Mouse (Mus musculus): ENCODE measurements around the gene Sec24a. TPM values are rescaled to one million over a fixed set of nuclear protein-coding genes. Genes with fewer than 3 reads are reported as not detected.
A peak's percentile ranks its signal among the peaks of the same experiment; 100 is the strongest.
"Not testable (repeated sequence)": the region's sequence is repeated elsewhere in the genome, so short reads cannot be mapped to it uniquely, and the experiment has no call there.

The Sec24a gene
- polyA plus RNA-seq, 1 experiment from 2014 or later = 16.4 TPM

GRCm38 (mm10) chr11:51757023-51757422, 6.4 kb downstream of the Sec24a start:
- Histone ChIP-seq H3K4me1 (peaks cover 26% of the 10 kb centered on the region), H3K4me2 (replicated peaks) (peak overlapping the region; percentile 85), H3K36me3 (no peaks in the 10 kb centered on the region), H3K9me3 (replicated peaks) (no peaks in the 10 kb centered on the region), H3K9ac (peak overlapping the region; percentile 97), H3K27me3 (peaks cover 4% of the 10 kb centered on the region), H3K27ac (0 out of 2 replicates have a peak overlapping the region, but pooled peaks have one; percentile 53), H3K4me3 (peak overlapping the region; percentile 99)
- ATAC-seq (ENCODE audit: low FRiP score) = peak; percentile 13; the same call in 1 of the 2 replicates
- WGBS = 76% methylated on average over 11 of the region's 11 CpGs

- peak overlapping the region; percentile 85 for H3K4me2 ChIP-seq (replicated peaks)
- under 1% methylated on average over 38 of the region's 41 CpGs for WGBS
These were observed 7.1 kb downstream of the Sec24a start for GRCm38 (mm10) chr11:51756352-51756771.

GRCm38 (mm10) chr11:51755621-51756311, 7.7 kb downstream of the Sec24a start:
- Histone ChIP-seq H3K27ac (peak overlapping the region; percentile 53), H3K9ac (peak overlapping the region; percentile 97), H3K4me3 (peak overlapping the region; percentile 99), H3K4me1 (peaks cover 26% of the 10 kb centered on the region), H3K4me2 (replicated peaks) (peak overlapping the region; percentile 85), H3K27me3 (peaks cover 3% of the 10 kb centered on the region), H3K36me3 (no peaks in the 10 kb centered on the region), H3K9me3 (replicated peaks) (no peaks in the 10 kb centered on the region)
- WGBS = under 1% methylated on average over 45 of the region's 46 CpGs
- ATAC-seq (ENCODE audit: low FRiP score) = peak; percentile 80

More at GRCm38 (mm10) chr11:51756352-51756771, 7.1 kb downstream of the Sec24a start:
- peak overlapping the region; percentile 99 for H3K4me3 ChIP-seq
- peak overlapping the region; percentile 97 for H3K9ac ChIP-seq
- peak; percentile 95 for ATAC-seq (ENCODE audit: low FRiP score)
- H3K36me3 ChIP-seq = no peaks in the 10 kb centered on the region
- H3K9me3 ChIP-seq (replicated peaks) = no peaks in the 10 kb centered on the region
- peaks cover 26% of the 10 kb centered on the region for H3K4me1 ChIP-seq
- H3K27ac ChIP-seq = peak overlapping the region; percentile 53
- peaks cover 4% of the 10 kb centered on the region for H3K27me3 ChIP-seq

GRCm38 (mm10) chr11:51751623-51752225, 11.7 kb downstream of the Sec24a start:
- H3K27ac ChIP-seq; H3K9me3 ChIP-seq (replicated peaks); H3K9ac ChIP-seq; H3K36me3 ChIP-seq; H3K4me2 ChIP-seq (replicated peaks); H3K27me3 ChIP-seq; ATAC-seq (ENCODE audit: low FRiP score); H3K4me3 ChIP-seq: not testable (repeated sequence)
- WGBS = 77% methylated on average over 6 of the region's 6 CpGs
- H3K4me1 ChIP-seq = peaks cover 22% of the 10 kb centered on the region

- 94% methylated on average over 1 of the region's 1 CpGs for WGBS
- Histone ChIP-seq H3K27me3 (no peaks in the 10 kb centered on the region), H3K4me3 (no peak overlapping the region), H3K36me3 (peaks cover 31% of the 10 kb centered on the region; the same call in 1 of the 2 replicates), H3K4me2 (replicated peaks) (no peak overlapping the region), H3K9ac (no peak overlapping the region), H3K9me3 (replicated peaks) (no peaks in the 10 kb centered on the region), H3K27ac (no peak overlapping the region), H3K4me1 (no peaks in the 10 kb centered on the region)
- ATAC-seq (ENCODE audit: low FRiP score) = no peak
These were observed 17.3 kb downstream of the Sec24a start for GRCm38 (mm10) chr11:51746096-51746495.

- Histone ChIP-seq H3K36me3 (peaks cover 45% of the 10 kb centered on the region; the same call in 1 of the 2 replicates), H3K27ac (no peak overlapping the region), H3K4me3 (no peak overlapping the region), H3K4me1 (no peaks in the 10 kb centered on the region), H3K9ac (no peak overlapping the region), H3K27me3 (no peaks in the 10 kb centered on the region), H3K9me3 (replicated peaks) (no peaks in the 10 kb centered on the region), H3K4me2 (replicated peaks) (no peak overlapping the region)
- ATAC-seq (ENCODE audit: low FRiP score) = no peak
- WGBS = 96% methylated on average over 3 of the region's 3 CpGs
These were observed 22.7 kb downstream of the Sec24a start for GRCm38 (mm10) chr11:51740701-51741100.

- Histone ChIP-seq H3K27ac (no peak overlapping the region), H3K9ac (no peak overlapping the region), H3K4me3 (no peak overlapping the region), H3K36me3 (peaks cover 44% of the 10 kb centered on the region; the same call in 1 of the 2 replicates), H3K27me3 (no peaks in the 10 kb centered on the region), H3K4me1 (no peaks in the 10 kb centered on the region), H3K9me3 (replicated peaks) (no peaks in the 10 kb centered on the region), H3K4me2 (replicated peaks) (no peak overlapping the region)
- ATAC-seq (ENCODE audit: low FRiP score) = no peak
- 95% methylated on average over 3 of the region's 3 CpGs for WGBS
These were observed 24.6 kb downstream of the Sec24a start for GRCm38 (mm10) chr11:51738651-51739403.

- WGBS = 95% methylated on average over 13 of the region's 13 CpGs
- peaks cover 41% of the 10 kb centered on the region for H3K36me3 ChIP-seq
- H3K9me3 ChIP-seq (replicated peaks); ATAC-seq (ENCODE audit: low FRiP score); H3K4me3 ChIP-seq; H3K9ac ChIP-seq; H3K4me2 ChIP-seq (replicated peaks); H3K27me3 ChIP-seq; H3K4me1 ChIP-seq; H3K27ac ChIP-seq: not testable (repeated sequence)
These were observed 29.2 kb downstream of the Sec24a start for GRCm38 (mm10) chr11:51734218-51734617.

GRCm38 (mm10) chr11:51732883-51733282, 30.6 kb downstream of the Sec24a start:
- Histone ChIP-seq H3K4me1 (no peaks in the 10 kb centered on the region), H3K9ac (no peak overlapping the region), H3K4me2 (replicated peaks) (no peak overlapping the region), H3K4me3 (no peak overlapping the region), H3K27me3 (no peaks in the 10 kb centered on the region), H3K27ac (no peak overlapping the region), H3K9me3 (replicated peaks) (no peaks in the 10 kb centered on the region), H3K36me3 (peaks cover 41% of the 10 kb centered on the region)
- 76% methylated on average over 1 of the region's 1 CpGs for WGBS
- ATAC-seq (ENCODE audit: low FRiP score) = no peak

- H3K9ac ChIP-seq = no peak overlapping the region
- H3K27me3 ChIP-seq = no peaks in the 10 kb centered on the region
- no peak overlapping the region for H3K4me3 ChIP-seq
- H3K4me2 ChIP-seq (replicated peaks) = no peak overlapping the region
- no peaks in the 10 kb centered on the region for H3K4me1 ChIP-seq
- 94% methylated on average over 11 of the region's 11 CpGs for WGBS
- H3K9me3 ChIP-seq (replicated peaks) = no peaks in the 10 kb centered on the region
- peaks cover 64% of the 10 kb centered on the region for H3K36me3 ChIP-seq
- ATAC-seq (ENCODE audit: low FRiP score) = no peak
- H3K27ac ChIP-seq = no peak overlapping the region
These were observed 42.4 kb downstream of the Sec24a start for GRCm38 (mm10) chr11:51721066-51721465.

- H3K4me3 ChIP-seq = no peak overlapping the region
- no peak overlapping the region for H3K4me2 ChIP-seq (replicated peaks)
- H3K4me1 ChIP-seq = no peaks in the 10 kb centered on the region
- peaks cover 63% of the 10 kb centered on the region for H3K36me3 ChIP-seq
- no peaks in the 10 kb centered on the region for H3K9me3 ChIP-seq (replicated peaks)
- no peaks in the 10 kb centered on the region for H3K27me3 ChIP-seq
- no peak overlapping the region for H3K27ac ChIP-seq
- ATAC-seq (ENCODE audit: low FRiP score) = no peak
- no peak overlapping the region for H3K9ac ChIP-seq
- 96% methylated on average over 13 of the region's 13 CpGs for WGBS
These were observed 56.4 kb downstream of the Sec24a start for GRCm38 (mm10) chr11:51707080-51707479.

- peaks cover 63% of the 10 kb centered on the region for H3K36me3 ChIP-seq
- no peaks in the 10 kb centered on the region for H3K27me3 ChIP-seq
These were observed 57.0 kb downstream of the Sec24a start for GRCm38 (mm10) chr11:51706451-51706850.

More at GRCm38 (mm10) chr11:51706451-51706850, 57.0 kb downstream of the Sec24a start:
- Histone ChIP-seq H3K9me3 (replicated peaks) (no peaks in the 10 kb centered on the region), H3K4me2 (replicated peaks) (no peak overlapping the region), H3K4me3 (no peak overlapping the region), H3K9ac (no peak overlapping the region), H3K4me1 (no peaks in the 10 kb centered on the region), H3K27ac (no peak overlapping the region)
- WGBS = 93% methylated on average over 10 of the region's 10 CpGs
- ATAC-seq (ENCODE audit: low FRiP score) = no peak

All from hindbrain, embryonic 12.5 days (tissue).